Mouse (Mus musculus): Measurements from ENCODE around the gene Tnip1.

Tnip1 gene

DNA sequence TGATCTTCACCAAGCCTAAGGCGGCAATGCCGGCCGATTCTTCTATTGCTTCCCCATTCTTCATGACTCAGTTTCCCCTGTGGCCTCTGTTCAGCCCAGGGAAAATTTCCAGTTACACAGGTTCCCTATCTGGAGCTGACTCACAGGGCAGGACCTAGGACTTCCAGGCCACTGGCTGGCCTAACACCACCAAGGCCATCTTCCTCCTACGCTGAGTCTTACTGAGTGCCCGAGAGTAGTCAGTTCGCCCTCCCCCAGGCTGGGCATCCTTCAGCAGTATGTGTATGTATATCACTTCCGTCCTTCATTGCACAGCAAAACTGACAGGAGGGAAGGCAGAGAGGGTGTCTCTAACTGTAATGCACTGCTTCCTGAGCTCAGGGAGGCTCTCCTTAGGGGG, 28.5 kb downstream of the Tnip1 start:
- DNase-seq (ENCODE audit: extremely low read depth, low read depth, low spot score), result no peak

- DNase-seq (ENCODE audit: extremely low read depth, low read depth, low spot score), result no peak
Observed at GRCm38 (mm10) chr11:54932540-54932939, 30.2 kb downstream of the Tnip1 start.

GRCm38 (mm10) chr11:54931405-54932093, 31.2 kb downstream of the Tnip1 start:
- no peak for DNase-seq (ENCODE audit: extremely low read depth, low read depth, low spot score)

GRCm38 (mm10) chr11:54930318-54930979, 32.3 kb downstream of the Tnip1 start:
- no peak for DNase-seq (ENCODE audit: extremely low read depth, low read depth, low spot score)

GRCm38 (mm10) chr11:54929744-54930143, 33.0 kb downstream of the Tnip1 start:
- no peak for DNase-seq (ENCODE audit: extremely low read depth, low read depth, low spot score)

DNA sequence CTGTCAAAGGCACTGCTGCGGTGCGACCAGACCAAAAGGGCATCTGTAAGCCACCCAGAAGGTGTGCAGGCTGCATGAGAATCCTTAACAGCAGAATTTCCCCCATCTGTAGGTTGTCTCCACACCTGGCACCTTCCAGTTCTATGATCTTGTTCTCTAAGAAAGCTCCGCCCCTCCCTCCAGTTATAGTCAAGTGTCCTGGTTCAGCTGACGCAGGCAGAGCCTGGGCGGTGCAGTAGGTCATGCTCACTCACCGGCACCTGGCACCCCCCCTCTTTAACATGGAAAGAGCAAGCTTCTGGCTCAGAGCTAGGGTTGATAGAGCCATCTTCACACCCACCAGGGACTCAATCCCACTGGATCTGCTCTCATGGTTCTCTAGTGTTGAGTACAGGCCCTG, 33.4 kb downstream of the Tnip1 start:
- no peak for DNase-seq (ENCODE audit: extremely low read depth, low read depth, low spot score)

- DNase-seq (ENCODE audit: extremely low read depth, low read depth, low spot score), result no peak
Observed at GRCm38 (mm10) chr11:54928886-54929285, 33.8 kb downstream of the Tnip1 start.

DNA sequence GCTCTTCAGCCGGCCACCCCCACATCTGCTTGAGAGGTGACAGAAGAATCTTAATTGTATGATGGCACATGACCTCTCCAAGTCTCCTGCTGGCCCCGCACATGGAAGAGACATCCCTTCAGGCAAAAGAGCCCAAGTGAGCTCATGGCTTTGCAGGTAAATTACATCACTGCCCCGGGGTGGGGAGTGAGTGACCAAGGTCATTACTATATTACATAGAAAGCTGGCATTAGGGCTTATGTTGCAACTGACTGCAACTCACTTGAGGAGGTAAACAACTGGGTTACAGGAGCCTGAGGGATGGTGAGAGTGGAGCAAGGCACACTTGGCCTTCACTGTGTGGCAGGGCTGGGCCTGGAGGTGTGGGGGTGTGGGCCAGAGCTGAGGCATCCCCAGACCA, 34.5 kb downstream of the Tnip1 start:
- peak; percentile 57 for DNase-seq (ENCODE audit: extremely low read depth, low read depth, low spot score)

DNA sequence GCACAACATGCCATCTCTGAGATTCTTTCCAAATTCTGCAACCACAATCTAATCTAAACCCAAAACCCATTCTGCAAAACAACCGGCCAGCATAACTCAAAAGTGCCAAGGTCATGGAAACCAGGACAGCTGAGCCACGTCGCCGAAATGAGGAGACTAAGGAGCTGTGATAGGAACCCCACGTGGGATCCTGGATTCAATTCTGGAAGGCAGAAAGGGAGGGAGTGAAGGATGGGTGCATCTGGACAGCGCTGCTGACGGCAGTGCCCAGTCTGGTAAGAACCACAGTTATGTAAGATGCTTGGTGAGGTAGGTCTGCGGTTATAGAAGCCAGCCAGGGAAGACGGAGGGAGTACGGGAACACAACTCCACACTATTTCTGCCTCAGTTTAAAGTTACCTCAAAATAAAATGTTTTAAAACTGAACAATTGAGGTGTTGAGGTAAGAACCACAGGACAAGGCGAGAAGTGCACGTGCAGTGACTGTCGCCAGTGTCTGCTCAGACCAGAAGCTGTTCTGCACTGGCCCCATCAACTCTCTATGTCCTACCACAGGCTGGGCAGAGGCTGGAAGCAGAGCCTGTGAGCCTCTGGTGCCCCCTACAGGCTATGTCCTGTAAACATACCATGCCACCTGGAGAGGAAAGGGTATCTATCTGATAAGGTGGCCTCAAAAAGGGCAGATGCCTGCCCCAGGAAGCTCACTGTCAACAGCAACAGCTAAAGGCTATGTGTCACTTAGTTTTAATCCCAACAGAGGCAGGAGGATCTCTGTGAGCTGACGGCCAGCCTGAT, 35.2 kb downstream of the Tnip1 start:
- no peak for DNase-seq (ENCODE audit: extremely low read depth, low read depth, low spot score)

- no peak for DNase-seq (ENCODE audit: extremely low read depth, low read depth, low spot score)
Observed at GRCm38 (mm10) chr11:54924145-54924544, 38.6 kb downstream of the Tnip1 start.

GRCm38 (mm10) chr11:54922488-54922887, 40.2 kb downstream of the Tnip1 start:
- no peak for DNase-seq (ENCODE audit: extremely low read depth, low read depth, low spot score)

- DNase-seq (ENCODE audit: extremely low read depth, low read depth, low spot score), result no peak
Observed at GRCm38 (mm10) chr11:54921798-54922197, 40.9 kb downstream of the Tnip1 start.

DNA sequence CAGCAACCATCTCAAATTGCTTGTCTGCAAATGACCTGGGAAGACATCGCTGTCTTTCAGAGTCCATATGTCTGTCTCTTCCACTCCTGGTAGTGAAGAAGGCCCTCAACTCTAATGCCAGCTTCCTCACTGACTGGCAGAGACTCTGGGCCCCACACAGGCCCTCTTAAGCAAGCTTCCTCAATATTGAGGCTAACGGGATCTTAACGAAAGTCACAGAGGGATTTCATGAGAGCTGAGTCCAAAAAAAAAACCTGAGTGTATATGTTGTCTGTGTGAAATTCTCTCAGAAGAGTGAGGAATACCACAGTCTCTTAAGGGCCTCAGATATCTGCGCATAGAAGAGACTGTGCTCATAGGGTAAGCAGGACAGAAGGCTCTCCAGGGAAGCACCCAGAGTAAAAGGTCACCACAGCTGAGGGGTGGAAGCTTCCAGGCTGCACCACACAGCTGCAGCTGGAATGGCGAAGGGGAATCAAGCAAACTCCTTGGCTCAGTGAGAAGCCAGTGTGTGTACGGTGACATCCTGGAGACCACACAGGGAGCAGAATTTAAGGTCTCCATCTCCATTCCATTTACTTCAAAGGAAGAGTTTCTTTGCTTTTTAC, 41.6 kb downstream of the Tnip1 start:
- no peak for DNase-seq (ENCODE audit: extremely low read depth, low read depth, low spot score)

DNA sequence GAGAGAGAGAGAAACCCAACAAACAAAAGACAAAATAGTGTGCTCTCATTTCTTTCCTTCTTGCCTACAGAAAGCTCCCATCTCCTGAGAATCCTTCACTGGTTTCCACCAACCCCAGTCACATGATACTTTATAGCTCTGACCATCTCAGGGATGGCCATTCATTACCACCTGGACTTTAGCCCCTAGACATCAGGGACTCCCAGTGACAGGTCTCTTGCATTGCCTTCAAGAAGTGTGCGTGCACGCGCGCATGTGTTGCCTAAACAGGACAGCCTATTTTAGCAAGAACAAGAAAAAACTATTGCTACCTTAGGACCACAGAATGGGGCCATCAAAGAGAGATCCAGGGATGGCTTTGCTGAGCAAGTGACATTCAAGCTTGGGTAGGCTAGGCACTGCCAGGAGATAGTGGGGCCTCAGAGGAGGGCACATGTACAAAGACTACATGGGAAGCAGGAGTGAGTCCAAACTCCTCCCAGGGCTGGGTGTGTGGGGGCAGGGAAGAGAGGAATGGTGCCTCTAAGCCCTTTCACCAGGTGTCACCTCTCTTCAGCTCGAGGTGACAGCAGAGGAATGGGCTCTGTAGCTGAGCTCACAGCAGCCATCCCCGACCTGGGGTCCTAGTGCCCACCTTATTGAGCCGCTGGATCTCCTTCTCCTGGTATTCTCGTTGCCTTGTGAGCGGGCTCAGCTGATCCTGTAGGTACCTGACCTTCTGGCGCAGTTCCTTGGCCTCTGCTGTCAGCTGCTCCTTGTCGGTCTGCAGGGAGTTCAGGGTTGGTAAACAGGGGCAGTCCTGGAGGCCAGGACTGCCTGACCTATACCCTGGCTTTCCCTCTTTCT, 42.4 kb downstream of the Tnip1 start:
- DNase-seq (ENCODE audit: extremely low read depth, low read depth, low spot score), result no peak

GRCm38 (mm10) chr11:54918273-54918672, 44.4 kb downstream of the Tnip1 start:
- DNase-seq (ENCODE audit: extremely low read depth, low read depth, low spot score), result no peak

- no peak for DNase-seq (ENCODE audit: extremely low read depth, low read depth, low spot score)
Observed at GRCm38 (mm10) chr11:54917461-54917860, 45.3 kb downstream of the Tnip1 start.

- no peak for DNase-seq (ENCODE audit: extremely low read depth, low read depth, low spot score)
Observed at GRCm38 (mm10) chr11:54913841-54914240, 48.9 kb downstream of the Tnip1 start.

DNA sequence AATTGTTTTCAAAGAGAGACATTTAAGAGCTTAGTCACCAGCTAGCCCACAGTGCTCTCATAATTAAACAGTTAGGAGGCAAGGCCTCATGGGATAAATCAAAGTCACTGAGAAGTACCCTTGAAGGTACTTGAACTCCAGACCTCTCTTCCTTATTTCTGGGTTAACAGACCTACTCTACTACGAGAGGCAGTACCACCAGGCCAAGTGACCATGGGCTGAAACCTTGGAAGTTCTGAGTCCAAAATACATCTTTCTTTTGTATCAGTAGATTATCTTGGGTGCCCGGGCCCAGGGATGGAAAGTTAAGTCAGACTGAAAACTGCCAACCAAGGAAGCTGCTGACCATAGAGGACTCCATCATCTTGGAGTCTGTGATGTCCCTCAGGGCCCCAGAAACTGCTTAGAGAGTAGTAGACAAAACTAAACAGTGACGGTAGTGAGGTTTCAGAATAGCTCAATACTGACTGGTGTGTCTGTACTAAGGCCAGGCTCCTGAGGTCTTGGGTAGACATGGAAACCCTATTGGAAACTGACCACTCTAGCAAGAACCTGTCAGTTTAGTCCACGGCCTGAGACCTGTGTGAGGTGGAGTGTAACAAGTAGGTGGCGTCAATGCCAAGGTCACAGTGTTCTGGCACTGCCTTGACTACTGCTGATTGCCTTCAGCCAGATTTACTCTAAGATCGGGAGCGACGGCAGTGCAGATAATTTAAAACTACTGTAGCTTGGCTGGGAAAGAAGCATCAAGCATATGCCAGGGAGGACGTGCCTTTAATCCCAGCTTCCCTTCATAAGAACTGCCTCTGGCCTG, 50.0 kb downstream of the Tnip1 start:
- DNase-seq (ENCODE audit: extremely low read depth, low read depth, low spot score), result no peak

GRCm38 (mm10) chr11:54911671-54912502, 50.8 kb downstream of the Tnip1 start:
- no peak for DNase-seq (ENCODE audit: extremely low read depth, low read depth, low spot score)
